Mouse (Mus musculus) thymus, adult 2 months (tissue): ENCODE data around the gene Arhgap24. TPM values are rescaled to one million over a fixed set of nuclear protein-coding genes. Genes with fewer than 3 reads are reported as not detected.

Source experiments
- DNase-seq: peaks from one replicate; pipeline ENCODE4 v3.0.0; 2021
- H3K27ac ChIP-seq: fragments of 200-500 bp; 2 replicates; pipeline ENCODE4 v1.5.1; 2012; ENCODE audit warnings: low read length, control low read depth; ENCODE audit not compliant: control insufficient read depth, insufficient read depth
- H3K27me3 ChIP-seq: fragments of 200-500 bp; 2 replicates; pipeline ENCODE4 v1.6.1; 2012; ENCODE audit warnings: mild to moderate bottlenecking, low read length, moderate library complexity, mixed read lengths; ENCODE audit not compliant: control insufficient read depth, insufficient read depth
- H3K36me3 ChIP-seq: fragments of 200-500 bp; 2 replicates; pipeline ENCODE4 v1.6.1; 2012; ENCODE audit warnings: mild to moderate bottlenecking, low read length, moderate library complexity; ENCODE audit not compliant: control insufficient read depth, insufficient read depth
- H3K4me1 ChIP-seq: fragments of 200-500 bp; replicated peaks from 2 replicates; pipeline ENCODE4 v1.6.1; 2012; ENCODE audit warnings: low read length; ENCODE audit not compliant: control insufficient read depth, insufficient read depth
- H3K4me3 ChIP-seq: fragments of 200-500 bp; 2 replicates; pipeline ENCODE4 v1.5.1; 2012; ENCODE audit warnings: mild to moderate bottlenecking, low read length, control low read depth, moderate library complexity; ENCODE audit not compliant: control insufficient read depth, insufficient read depth
- CTCF ChIP-seq: fragments of 200-500 bp; IDR thresholded peaks from 2 replicates; pipeline ENCODE4 v1.5.1; 2012; ENCODE audit warnings: mild to moderate bottlenecking, control low read depth, low read length, moderate library complexity, borderline replicate concordance; ENCODE audit not compliant: control insufficient read depth, poor library complexity, insufficient read depth; ENCODE audit errors: extremely low read depth
- POLR2A ChIP-seq: fragments of 200-500 bp; IDR thresholded peaks from 2 replicates; pipeline ENCODE4 v1.6.1; 2012; ENCODE audit warnings: mild to moderate bottlenecking, low read length, control low read depth, moderate library complexity; ENCODE audit not compliant: control insufficient read depth, poor library complexity, insufficient read depth; ENCODE audit errors: extremely low read depth
- WGBS: fragments of 180-500 bp; shearing (Covaris S2); methylation state at CpG from one replicate; pipeline ENCODE4 v1.1.7; 2018; 5-methylcytosine and 5-hydroxymethylcytosine counted together
- polyA plus RNA-seq: library from polyadenylated mRNA; depleted of rRNA; stranded (reverse); fragments of >200 nt; gene quantifications from 2 replicates; pipeline ENCODE4 v1.2.3, GENCODE M21; 2012

The Arhgap24 gene
- polyA plus RNA-seq, 1 experiment, result 4.5 TPM

DNA sequence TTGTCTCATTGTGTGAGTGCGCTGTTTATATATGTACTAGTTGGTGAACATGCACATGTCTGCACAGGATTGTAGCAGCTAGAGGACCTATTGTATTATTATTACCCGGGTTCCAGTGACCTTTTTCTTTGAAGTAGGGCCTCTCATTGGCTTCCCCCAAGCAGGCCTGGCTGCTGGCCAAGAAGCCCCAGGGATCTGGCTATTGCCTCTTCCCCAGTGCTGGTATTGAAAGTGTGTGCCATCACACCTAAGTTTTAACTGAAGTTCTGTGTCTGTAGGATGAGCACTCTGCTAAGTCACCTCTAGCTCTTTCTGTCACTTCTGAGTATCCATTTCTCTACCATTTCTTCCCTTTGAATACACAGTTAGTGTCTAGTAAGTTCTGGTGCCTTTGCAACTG is 28.2 kb downstream of the Arhgap24 start:
- H3K36me3 ChIP-seq, result no peaks in the 10 kb centered on the region
- no peaks in the 10 kb centered on the region for H3K4me1 ChIP-seq
- WGBS, result 68% methylated on average over 2 of the region's 2 CpGs
- TF ChIP-seq CTCF, result no peak
- TF ChIP-seq POLR2A, result no peak
- no peak overlapping the region for H3K4me3 ChIP-seq
- H3K27ac ChIP-seq, result no peak overlapping the region
- DNase-seq, result no peak
- H3K27me3 ChIP-seq, result no peaks in the 10 kb centered on the region

DNA sequence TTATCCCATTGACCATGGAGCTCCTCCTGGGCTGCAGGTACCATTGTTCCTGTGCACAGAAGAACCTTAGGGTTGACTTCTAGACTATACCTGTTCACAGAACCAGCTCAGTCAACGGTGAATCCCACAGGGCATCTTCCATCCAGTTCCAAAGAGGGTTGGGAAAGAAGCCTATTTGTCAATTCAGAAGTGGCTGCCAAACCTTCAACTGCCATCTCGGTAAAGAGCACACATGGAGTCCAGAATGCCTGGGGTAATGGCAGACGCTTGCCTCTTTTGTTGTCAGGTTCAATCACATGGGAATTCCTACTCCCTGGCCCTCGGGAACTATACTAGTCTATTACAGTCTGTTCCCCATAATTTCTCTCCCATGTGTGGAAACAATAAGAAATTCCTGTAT is 30.5 kb downstream of the Arhgap24 start:
- Histone ChIP-seq H3K27ac (no peak overlapping the region), H3K4me1 (no peaks in the 10 kb centered on the region), H3K4me3 (no peak overlapping the region), H3K27me3 (no peaks in the 10 kb centered on the region), H3K36me3 (no peaks in the 10 kb centered on the region)
- no peak for TF ChIP-seq CTCF
- DNase-seq, result no peak
- 92% methylated on average over 4 of the region's 4 CpGs for WGBS

DNA sequence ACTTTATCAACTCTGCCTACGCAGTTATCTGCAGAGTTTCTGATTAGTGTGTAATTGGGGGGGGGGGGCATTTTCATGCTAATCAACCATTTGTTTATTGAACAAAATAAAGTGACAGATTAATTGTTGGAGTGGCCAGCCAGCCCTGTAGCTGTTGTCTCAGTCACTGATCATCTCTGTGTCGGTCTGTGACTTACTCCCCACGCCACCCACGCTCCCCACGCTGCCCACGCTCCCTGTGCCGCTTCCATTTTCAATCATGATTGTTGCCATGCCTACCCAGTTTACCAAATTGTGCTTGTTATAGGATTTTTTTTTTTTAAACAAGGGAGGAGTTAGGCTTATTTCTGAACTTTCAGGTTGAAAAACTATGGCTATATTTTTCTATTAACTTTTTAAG is 34.3 kb downstream of the Arhgap24 start:
- H3K4me1 ChIP-seq, result no peaks in the 10 kb centered on the region
- no peak overlapping the region for H3K27ac ChIP-seq
- no peaks in the 10 kb centered on the region for H3K36me3 ChIP-seq
- H3K27me3 ChIP-seq, result no peaks in the 10 kb centered on the region
- TF ChIP-seq POLR2A, result no peak
- TF ChIP-seq CTCF, result no peak
- WGBS, result 93% methylated on average over 7 of the region's 7 CpGs
- DNase-seq, result no peak
- H3K4me3 ChIP-seq, result no peak overlapping the region

DNA sequence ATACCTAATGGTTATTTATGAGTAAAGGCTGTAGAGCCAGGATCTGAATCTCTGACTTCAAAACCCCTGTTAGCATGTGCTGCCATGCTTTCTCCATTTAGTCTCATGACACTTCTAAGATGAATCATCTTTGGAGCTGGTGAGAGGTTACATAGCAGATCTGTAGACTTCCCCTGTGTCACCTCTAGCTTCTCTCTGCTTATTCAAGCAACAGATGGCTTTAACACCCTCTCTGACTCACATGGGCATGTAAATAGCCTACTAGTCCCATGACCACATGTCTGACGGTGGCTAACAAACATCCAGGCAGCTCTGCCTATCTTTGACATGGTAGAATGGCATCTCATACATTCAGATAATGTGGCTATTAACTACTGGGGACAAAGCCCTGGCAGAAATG is 39.3 kb downstream of the Arhgap24 start:
- Histone ChIP-seq H3K4me3 (no peak overlapping the region), H3K27ac (no peak overlapping the region), H3K4me1 (no peaks in the 10 kb centered on the region), H3K36me3 (no peaks in the 10 kb centered on the region), H3K27me3 (no peaks in the 10 kb centered on the region)
- no peak for DNase-seq
- TF ChIP-seq POLR2A (no peak), CTCF (no peak)
- WGBS, result 91% methylated on average over 1 of the region's 1 CpGs

DNA sequence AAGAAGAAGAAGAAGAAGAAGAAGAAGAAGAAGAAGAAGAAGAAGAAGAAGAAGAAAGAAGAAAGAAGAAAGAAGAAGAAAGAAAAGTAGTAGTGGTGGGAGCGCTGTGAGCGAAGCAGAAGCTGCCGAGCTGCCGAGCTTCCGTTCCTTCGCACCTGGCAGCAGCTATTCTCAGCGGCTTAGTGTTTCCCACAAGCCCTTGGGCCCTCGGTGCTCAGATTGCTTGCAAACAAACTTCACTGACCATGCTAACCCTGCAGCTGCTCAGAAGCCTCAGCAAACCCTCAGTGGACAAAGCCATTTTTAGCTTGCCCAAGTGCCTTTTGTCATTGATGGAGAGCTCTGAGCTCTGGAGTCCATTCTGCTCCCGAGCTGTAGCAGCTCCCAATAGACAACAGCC is 54.1 kb downstream of the Arhgap24 start:
- no peaks in the 10 kb centered on the region for H3K36me3 ChIP-seq
- H3K27ac ChIP-seq, result no peak overlapping the region
- no peak for DNase-seq
- 89% methylated on average over 9 of the region's 9 CpGs for WGBS
- H3K27me3 ChIP-seq, result no peaks in the 10 kb centered on the region
- no peaks in the 10 kb centered on the region for H3K4me1 ChIP-seq
- TF ChIP-seq CTCF, result no peak
- no peak for TF ChIP-seq POLR2A
- H3K4me3 ChIP-seq, result no peak overlapping the region

DNA sequence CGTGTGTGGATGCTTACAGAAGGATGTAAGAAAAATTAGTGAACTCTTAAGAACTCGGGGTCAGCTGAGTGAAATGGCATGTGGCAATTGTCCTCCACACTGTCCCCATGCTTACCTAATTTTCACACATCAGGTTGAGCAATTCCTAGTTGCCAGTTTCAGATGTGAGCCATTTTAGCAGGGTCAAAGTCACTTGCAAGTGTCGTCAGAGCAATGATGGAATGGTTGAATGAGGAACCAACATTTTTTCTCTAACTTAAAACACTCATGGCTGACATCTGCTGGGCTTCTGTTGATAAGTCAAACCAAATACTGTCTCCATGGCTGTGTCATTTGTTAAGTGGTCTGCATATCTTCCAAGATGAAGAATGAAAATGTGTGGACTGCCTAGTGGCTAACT is 56.6 kb downstream of the Arhgap24 start:
- Histone ChIP-seq H3K27me3 (no peaks in the 10 kb centered on the region), H3K4me3 (no peak overlapping the region), H3K27ac (no peak overlapping the region), H3K4me1 (no peaks in the 10 kb centered on the region), H3K36me3 (no peaks in the 10 kb centered on the region)
- TF ChIP-seq POLR2A (no peak), CTCF (no peak)
- DNase-seq, result no peak
- 63% methylated on average over 3 of the region's 3 CpGs for WGBS

DNA sequence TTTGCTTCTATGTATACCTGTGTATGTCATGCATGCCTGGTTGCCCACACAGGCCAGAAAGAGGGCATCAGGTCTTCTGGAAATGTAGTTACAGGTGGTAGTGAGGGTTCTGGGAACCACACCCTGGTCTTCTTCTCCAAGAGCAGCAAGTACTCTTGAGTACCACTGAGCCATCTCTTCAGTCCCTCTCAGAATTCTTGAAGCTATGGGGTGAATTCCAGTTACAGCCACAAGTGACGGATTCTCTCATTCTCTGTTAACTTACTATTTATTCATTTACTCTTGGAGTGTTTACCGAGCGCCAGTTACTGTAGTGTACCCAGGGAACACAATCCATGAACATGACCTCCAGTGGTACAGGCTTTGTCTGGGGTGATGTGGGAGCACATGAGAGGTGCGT is 65.1 kb downstream of the Arhgap24 start:
- TF ChIP-seq POLR2A (no peak), CTCF (no peak)
- H3K36me3 ChIP-seq, result no peaks in the 10 kb centered on the region
- 96% methylated on average over 4 of the region's 4 CpGs for WGBS
- H3K4me3 ChIP-seq, result no peak overlapping the region
- no peak overlapping the region for H3K27ac ChIP-seq
- no peaks in the 10 kb centered on the region for H3K27me3 ChIP-seq
- DNase-seq, result no peak
- H3K4me1 ChIP-seq, result no peaks in the 10 kb centered on the region
